Mouse (Mus musculus) forebrain, embryonic 16.5 days (tissue): ENCODE measurements around the gene Trmt61a. TPM values are rescaled to one million over a fixed set of nuclear protein-coding genes. Genes with fewer than 3 reads are reported as not detected.
A peak's percentile ranks its signal among the peaks of the same experiment; 100 is the strongest.
"Not testable (repeated sequence)": the region's sequence is repeated elsewhere in the genome, so short reads cannot be mapped to it uniquely, and the experiment has no call there.

Source experiments
- ATAC-seq: fragments of 200-750 bp; cut with Nextera tagmentation; 2 replicates; pipeline ENCODE4 v1.8.0; 2017; ENCODE audit warnings: mild to moderate bottlenecking, moderate library complexity
- H3K27ac ChIP-seq: fragments of 300-500 bp; sonication (generic); 2 replicates; pipeline ENCODE4 v1.5.1; 2014; ENCODE audit warnings: low read length, control low read depth
- H3K27me3 ChIP-seq: fragments of 300-500 bp; sonication (generic); replicated peaks from 2 replicates; pipeline ENCODE4 v1.6.1; 2014; ENCODE audit warnings: low read length; ENCODE audit not compliant: control insufficient read depth, insufficient read depth
- H3K36me3 ChIP-seq: fragments of 300-500 bp; sonication (generic); 2 replicates; pipeline ENCODE4 v1.6.1; 2014; ENCODE audit not compliant: control insufficient read depth, insufficient read depth
- H3K4me1 ChIP-seq: fragments of 300-500 bp; sonication (generic); replicated peaks from 2 replicates; pipeline ENCODE4 v1.6.1; 2014; ENCODE audit warnings: low read length; ENCODE audit not compliant: control insufficient read depth, insufficient read depth
- H3K4me2 ChIP-seq: fragments of 300-500 bp; sonication (generic); 2 replicates; pipeline ENCODE4 v1.6.1; 2014; ENCODE audit warnings: mild to moderate bottlenecking, low read length, control low read depth
- H3K4me3 ChIP-seq: fragments of 300-500 bp; sonication (generic); replicated peaks from 2 replicates; pipeline ENCODE4 v1.5.1; 2014; ENCODE audit warnings: mild to moderate bottlenecking, low read length, control low read depth
- H3K9ac ChIP-seq: fragments of 300-500 bp; sonication (generic); replicated peaks from 2 replicates; pipeline ENCODE4 v1.6.1; 2014; ENCODE audit warnings: low read depth, low read length, control low read depth
- H3K9me3 ChIP-seq: fragments of 300-500 bp; sonication (generic); 2 replicates; pipeline ENCODE4 v1.6.1; 2016; ENCODE audit warnings: low read length; ENCODE audit not compliant: control insufficient read depth
- WGBS: fragments of 180-500 bp; shearing (Covaris S2); extraction: QIAGEN DNeasy Blood & Tissue Kit; methylation state at CpG from one replicate; pipeline ENCODE4 v1.1.7; 2014; 5-methylcytosine and 5-hydroxymethylcytosine counted together
- polyA plus RNA-seq: library from polyadenylated mRNA; unstranded; fragments of >200 nt; fragmentation: Nextera tagmentation; extraction: Ambion mirVana; gene quantifications from 2 replicates; pipeline ENCODE4 v1.2.1, GENCODE M21; 2015

The Trmt61a gene
- 9.8 and 12.6 TPM in 2 replicates for polyA plus RNA-seq

- peak within 1 kb of the TSS; percentile 81 for H3K4me2 ChIP-seq
- no peaks in the 10 kb centered on the region for H3K27me3 ChIP-seq
- no peaks in the 10 kb centered on the region for H3K9me3 ChIP-seq
- no peaks in the 10 kb centered on the region for H3K36me3 ChIP-seq
- whole genome bisulfite sequencing = under 1% methylated on average over 51 of the region's 51 CpGs
- peak within 1 kb of the TSS; percentile 96 for H3K27ac ChIP-seq
- peak; percentile 91 for ATAC-seq
- peaks cover 19% of the 10 kb centered on the region for H3K4me1 ChIP-seq
- H3K9ac ChIP-seq = peak within 1 kb of the TSS; percentile 86
- H3K4me3 ChIP-seq = peak within 1 kb of the TSS; percentile 77
These were observed at the start of gene Trmt61a for GRCm38 (mm10) chr12:111677882-111678669. TSS of gene Trmt61a (plus strand) at chr12:111678105.

DNA sequence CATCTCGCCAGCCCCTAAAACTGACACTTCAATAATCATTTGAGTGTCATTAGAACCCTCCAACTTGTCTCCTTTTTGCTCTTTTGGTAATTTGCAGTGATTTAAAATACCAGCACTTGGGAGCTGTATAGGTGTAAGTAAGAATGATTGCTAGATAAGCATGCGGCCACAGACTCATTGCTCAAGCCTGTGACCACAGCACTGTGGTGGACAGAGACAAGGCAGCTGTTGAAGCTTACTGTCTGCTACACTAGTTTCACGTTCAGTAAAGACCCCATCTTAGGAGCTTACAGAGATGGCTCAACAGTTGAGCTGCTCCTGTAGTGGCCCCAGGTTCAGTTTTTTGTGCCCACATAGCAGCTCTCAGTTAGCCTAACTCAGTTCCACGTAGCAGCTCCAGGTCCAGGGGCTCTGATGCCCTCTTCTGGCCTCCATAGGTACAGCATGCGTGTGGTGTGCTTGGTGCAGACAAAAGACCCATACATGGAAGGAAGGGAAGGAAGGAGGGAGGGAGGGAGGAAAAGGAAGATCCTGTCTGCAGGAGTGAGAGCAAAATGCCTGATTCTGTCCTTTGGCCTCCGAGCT lies 29.8 kb upstream of the Trmt61a start:
- 52% methylated on average over 6 of the region's 6 CpGs for WGBS
- H3K4me1 ChIP-seq = no peaks in the 10 kb centered on the region; the same call in 1 of the 2 replicates
- no peak overlapping the region for H3K4me3 ChIP-seq
- ATAC-seq = peak; percentile 77
- H3K9me3 ChIP-seq = no peaks in the 10 kb centered on the region
- H3K4me2 ChIP-seq = no peak overlapping the region
- H3K9ac ChIP-seq = no peak overlapping the region
- H3K27me3 ChIP-seq = no peaks in the 10 kb centered on the region
- H3K27ac ChIP-seq = peak overlapping the region; percentile 48; the same call in 1 of the 2 replicates
- peaks cover 22% of the 10 kb centered on the region for H3K36me3 ChIP-seq

- WGBS = 88% methylated on average over 3 of the region's 3 CpGs
These were observed 25.0 kb upstream of the Trmt61a start for GRCm38 (mm10) chr12:111652953-111653352.

DNA sequence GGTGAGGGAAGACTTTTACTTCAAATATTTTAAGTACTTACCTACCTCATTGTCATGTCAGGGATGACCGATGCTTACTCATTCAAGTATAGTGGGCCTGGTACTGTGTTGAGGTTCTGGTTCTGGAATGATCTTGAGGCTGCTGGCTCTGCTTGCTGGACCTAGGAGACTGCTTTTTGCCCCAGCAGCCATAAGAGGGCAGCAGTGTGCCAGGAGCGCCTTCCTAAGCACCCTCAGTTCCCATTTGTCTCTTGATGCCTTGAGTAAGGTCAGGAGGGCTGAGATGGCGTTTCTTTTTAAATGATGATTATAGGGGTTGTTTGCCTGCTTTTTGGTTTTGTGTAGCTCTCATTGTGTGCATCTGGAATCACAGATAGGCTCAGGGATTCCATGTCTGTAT lies 24.5 kb upstream of the Trmt61a start:
- no peaks in the 10 kb centered on the region for H3K27me3 ChIP-seq
- whole genome bisulfite sequencing = 36% methylated on average over 3 of the region's 3 CpGs
- ATAC-seq = peak; percentile 40; the same call in 1 of the 2 replicates
- H3K9ac ChIP-seq = no peak overlapping the region
- no peaks in the 10 kb centered on the region; the same call in 1 of the 2 replicates for H3K4me1 ChIP-seq
- no peak overlapping the region for H3K4me2 ChIP-seq
- H3K36me3 ChIP-seq = peaks cover 14% of the 10 kb centered on the region
- H3K4me3 ChIP-seq = no peak overlapping the region
- H3K27ac ChIP-seq = no peak overlapping the region
- H3K9me3 ChIP-seq = no peaks in the 10 kb centered on the region

More at GRCm38 (mm10) chr12:111652953-111653352, 25.0 kb upstream of the Trmt61a start:
- no peak overlapping the region for H3K4me2 ChIP-seq
- no peak overlapping the region for H3K27ac ChIP-seq
- H3K27me3 ChIP-seq = no peaks in the 10 kb centered on the region
- ATAC-seq = no peak
- H3K9me3 ChIP-seq = no peaks in the 10 kb centered on the region
- H3K4me3 ChIP-seq = no peak overlapping the region
- no peaks in the 10 kb centered on the region; the same call in 1 of the 2 replicates for H3K4me1 ChIP-seq
- peaks cover 17% of the 10 kb centered on the region for H3K36me3 ChIP-seq
- no peak overlapping the region for H3K9ac ChIP-seq

DNA sequence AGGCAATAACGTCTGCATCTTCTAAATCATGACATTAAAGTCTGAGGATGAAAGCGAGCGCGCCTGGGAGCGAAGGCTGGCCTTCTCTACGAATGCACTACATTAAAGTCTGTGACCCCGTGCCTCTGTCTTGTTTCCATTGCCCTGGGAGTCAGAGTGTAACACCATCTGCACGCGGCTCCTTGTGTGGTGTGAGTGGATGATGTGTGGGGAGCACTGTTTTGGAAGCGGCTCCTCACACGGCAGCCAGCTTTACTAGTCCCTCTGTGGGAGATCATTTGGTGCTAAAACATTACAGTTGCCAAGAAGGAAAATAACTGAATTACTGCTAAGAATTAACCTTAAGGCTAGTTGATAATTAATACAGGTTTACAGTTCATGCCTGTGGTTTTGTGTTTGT lies 22.2 kb upstream of the Trmt61a start:
- Histone ChIP-seq H3K9ac (no peak overlapping the region), H3K4me3 (no peak overlapping the region), H3K36me3 (peaks cover 11% of the 10 kb centered on the region), H3K27ac (no peak overlapping the region), H3K9me3 (no peaks in the 10 kb centered on the region), H3K4me1 (no peaks in the 10 kb centered on the region), H3K27me3 (no peaks in the 10 kb centered on the region), H3K4me2 (no peak overlapping the region)
- no peak for ATAC-seq
- WGBS = 87% methylated on average over 11 of the region's 11 CpGs

DNA sequence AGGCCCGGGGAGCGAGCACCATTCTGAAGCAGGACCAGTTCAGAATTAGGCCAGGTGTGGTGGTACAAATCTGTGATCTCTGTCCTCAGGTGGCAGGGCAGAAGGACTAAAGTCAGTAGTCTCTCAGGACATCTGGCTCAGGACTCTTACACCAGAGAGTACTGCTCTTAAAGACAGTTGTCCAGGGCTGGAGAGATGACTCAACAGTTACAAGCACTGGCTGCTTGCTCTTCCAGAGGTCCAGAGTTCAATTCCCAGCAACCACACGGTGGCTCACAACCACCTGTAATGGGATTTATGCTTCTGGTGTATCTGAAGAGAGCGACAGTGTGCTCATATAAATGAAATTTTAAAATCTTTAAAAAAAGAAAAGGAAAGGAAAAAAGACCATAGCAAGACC lies 18.6 kb upstream of the Trmt61a start:
- Histone ChIP-seq H3K27me3 (no peaks in the 10 kb centered on the region), H3K4me3 (no peak overlapping the region), H3K27ac (no peak overlapping the region), H3K36me3 (peaks cover 10% of the 10 kb centered on the region), H3K9me3 (no peaks in the 10 kb centered on the region), H3K9ac (no peak overlapping the region), H3K4me2 (no peak overlapping the region), H3K4me1 (no peaks in the 10 kb centered on the region)
- ATAC-seq = no peak
- 93% methylated on average over 4 of the region's 4 CpGs for WGBS

DNA sequence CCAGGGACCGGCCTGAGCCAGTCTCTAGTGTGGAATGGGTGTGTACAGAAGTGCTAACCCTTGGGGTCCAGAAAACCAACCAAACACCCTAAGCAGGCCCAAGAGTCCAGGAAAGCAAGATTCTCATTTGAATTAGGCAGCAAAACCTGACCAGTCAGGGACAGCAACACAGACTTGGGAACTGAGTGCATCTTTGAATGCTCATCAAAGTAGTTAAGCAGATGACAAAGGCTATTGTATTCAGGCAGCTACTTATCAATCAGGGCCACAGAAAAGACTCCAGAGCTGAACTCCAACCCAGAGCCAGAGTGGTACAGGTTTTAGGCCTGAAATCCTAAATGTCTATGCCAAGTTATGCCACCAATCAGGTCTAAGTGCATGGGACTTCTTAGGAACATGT lies 17.3 kb upstream of the Trmt61a start:
- ATAC-seq = no peak
- Histone ChIP-seq H3K9me3 (no peaks in the 10 kb centered on the region), H3K4me1 (no peaks in the 10 kb centered on the region), H3K27me3 (no peaks in the 10 kb centered on the region), H3K4me3 (no peak overlapping the region), H3K4me2 (no peak overlapping the region), H3K36me3 (peaks cover 5% of the 10 kb centered on the region; the same call in 1 of the 2 replicates), H3K27ac (no peak overlapping the region), H3K9ac (no peak overlapping the region)
- 100% methylated on average over 1 of the region's 1 CpGs for WGBS

GRCm38 (mm10) chr12:111661554-111661953 lies 16.4 kb upstream of the Trmt61a start:
- H3K4me1 ChIP-seq, H3K9ac ChIP-seq, H3K4me3 ChIP-seq, H3K9me3 ChIP-seq, H3K27ac ChIP-seq, ATAC-seq, H3K4me2 ChIP-seq, H3K36me3 ChIP-seq, H3K27me3 ChIP-seq: not testable (repeated sequence)
- 97% methylated on average over 11 of the region's 11 CpGs for WGBS

GRCm38 (mm10) chr12:111663228-111664143 lies 14.4 kb upstream of the Trmt61a start:
- no peak overlapping the region for H3K4me3 ChIP-seq
- H3K4me1 ChIP-seq = peaks cover 1% of the 10 kb centered on the region
- H3K27me3 ChIP-seq = no peaks in the 10 kb centered on the region
- H3K27ac ChIP-seq = no peak overlapping the region
- peaks cover 3% of the 10 kb centered on the region; the same call in 1 of the 2 replicates for H3K36me3 ChIP-seq
- H3K9ac ChIP-seq = no peak overlapping the region
- no peak overlapping the region for H3K4me2 ChIP-seq
- no peak for ATAC-seq
- H3K9me3 ChIP-seq = no peaks in the 10 kb centered on the region
- WGBS = 78% methylated on average over 17 of the region's 17 CpGs
